Mouse (Mus musculus) frontal cortex, postnatal 14 days (tissue): ENCODE data around the gene Tns3.
"Not testable (repeated sequence)": the region's sequence is repeated elsewhere in the genome, so short reads cannot be mapped to it uniquely, and the experiment has no call there.

Experiments
- DNase-seq, 2 experiments: peaks; one replicate each; pipeline ENCODE4 v3.0.0; 2022; ENCODE audit warnings: low spot score in 2 of 2

The Tns3 gene

DNA sequence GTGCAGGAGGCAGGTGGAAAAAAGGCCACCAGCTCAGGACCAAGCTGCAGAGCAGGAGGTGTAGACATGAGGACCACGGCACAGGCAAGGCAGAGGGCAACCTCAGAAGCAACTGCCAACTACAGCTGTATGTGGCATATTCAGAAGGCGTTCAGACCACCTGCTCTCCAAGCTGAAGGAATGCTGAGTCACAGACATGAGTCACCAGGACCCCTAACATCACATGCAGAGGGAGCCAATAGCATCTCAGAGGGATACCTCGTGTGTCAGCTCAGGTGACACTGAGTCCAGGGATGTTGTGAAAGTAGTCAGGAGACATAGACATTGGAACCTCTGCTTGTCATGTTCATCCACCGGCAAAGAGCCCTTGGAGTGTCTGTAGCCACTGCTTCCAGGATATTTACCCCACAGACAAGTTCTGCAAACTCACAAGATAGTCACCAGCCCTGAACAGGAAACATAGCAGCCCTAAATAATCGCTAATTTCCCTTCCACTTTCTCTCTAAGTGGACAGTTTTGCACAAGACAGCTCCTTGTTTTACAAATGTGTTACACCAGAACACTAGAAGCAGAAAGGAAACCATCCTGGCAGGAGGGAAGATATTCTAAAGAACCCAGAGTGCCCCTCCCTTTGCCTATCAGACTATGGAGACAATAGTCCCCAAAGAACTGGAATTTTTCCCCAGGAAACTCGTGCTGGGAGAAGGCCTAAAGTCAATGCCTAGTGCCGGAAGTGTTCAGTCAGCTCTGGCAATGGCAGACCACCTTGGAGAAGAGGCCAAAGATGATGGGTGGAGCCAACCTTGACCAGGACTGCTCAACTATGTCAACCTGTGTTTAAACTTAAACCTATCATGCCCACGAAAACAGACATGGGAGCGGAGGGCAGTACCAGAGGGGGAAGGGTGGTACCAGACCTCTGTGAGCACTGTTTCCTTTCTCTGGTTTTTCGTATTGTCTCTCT, 88.8 kb downstream of the Tns3 start:
- DNase-seq: no peak

DNA sequence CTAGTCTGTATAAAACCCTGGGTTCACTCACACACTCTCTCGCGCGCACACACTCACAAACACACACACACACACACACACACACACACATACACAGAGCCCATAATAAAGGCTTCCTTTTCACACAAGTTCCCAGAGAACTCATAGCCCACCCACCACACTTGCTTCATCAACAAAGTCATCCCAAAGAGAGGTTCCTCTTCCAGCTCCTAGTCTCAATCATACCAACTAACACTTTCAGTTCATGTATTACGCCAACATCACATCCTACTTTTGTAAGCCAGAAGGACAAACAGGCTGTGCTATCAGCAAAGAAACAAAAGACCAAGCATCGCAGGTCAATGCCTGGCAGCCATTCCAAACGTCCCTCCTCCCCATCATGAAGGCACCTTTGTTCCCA, 89.8 kb downstream of the Tns3 start:
- no peak for DNase-seq

DNA sequence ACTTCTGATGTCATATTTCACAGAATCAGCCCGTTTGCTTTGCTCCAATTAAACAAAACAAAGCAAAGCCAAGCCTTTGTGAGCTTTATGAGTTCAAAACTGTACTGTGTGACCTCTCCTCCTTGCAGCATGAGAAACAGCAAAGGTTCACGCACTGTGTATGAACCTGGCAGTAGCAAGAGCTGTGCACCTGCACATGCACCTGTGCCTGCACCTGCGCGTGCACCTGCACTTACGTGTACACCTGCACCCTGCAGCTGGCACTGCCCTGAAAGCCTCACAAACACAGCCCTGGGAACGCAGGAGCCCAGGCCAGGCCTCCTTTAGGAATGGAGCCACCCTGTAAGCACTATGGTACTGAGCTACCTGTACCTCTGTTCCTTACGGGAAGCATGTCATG, 91.6 kb downstream of the Tns3 start:
- DNase-seq: no peak

DNA sequence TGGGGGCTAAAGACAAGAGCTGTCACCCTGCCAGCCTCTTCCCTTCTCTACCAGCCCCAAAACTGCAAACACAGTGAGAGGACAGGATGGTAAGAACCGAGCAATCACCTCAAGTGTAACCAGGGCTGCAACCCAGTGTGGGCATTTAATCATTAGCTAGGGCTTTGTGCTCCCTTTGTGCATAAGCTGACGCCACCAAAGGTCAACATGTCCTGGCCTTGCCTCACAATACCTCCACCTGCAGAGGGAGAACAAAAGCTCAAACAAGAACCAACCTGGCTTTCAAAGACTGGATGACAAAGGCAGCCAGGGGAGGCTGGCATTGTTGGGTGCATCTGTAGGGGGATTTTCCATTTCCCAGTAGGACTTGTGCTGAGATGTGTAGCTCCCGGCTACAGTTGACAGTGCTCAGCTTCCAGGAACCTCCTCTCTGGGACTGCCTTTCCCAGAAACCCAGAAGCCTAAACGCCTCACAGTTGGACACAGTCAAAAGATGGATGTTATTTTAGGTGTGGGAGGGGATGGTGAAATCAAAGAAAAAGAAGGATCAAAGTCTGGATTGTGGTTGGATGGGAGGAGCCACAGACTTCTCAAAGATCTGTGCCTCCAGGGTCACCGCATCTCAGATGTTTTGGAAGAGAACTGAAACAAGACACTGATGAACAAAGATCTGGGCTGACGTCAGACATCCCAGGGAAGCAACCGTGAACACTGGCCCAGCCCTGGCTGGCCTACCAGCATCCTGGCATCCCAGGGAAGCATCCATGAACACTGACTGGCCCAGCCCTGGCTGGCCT, 94.9 kb downstream of the Tns3 start:
- DNase-seq: no peak

DNA sequence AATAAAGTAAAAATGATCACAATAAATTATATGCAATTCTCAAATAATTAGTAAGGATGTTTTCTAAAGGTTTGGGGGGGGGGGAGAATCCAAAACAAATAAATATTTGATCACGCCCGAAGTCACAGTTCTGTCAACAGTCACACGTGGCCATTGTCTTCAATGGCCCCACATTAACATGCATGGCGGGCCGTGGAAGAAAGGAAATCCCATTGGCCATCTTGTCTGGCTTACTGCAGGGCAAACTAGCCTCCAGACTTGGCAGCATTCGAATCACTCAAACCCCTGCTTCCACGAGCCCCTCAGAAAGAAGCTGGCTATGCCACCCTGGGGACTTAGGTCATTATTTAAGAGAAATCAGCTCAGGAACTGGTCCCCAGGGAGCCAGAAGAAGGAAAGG, 95.5 kb downstream of the Tns3 start:
- no peak for DNase-seq

DNA sequence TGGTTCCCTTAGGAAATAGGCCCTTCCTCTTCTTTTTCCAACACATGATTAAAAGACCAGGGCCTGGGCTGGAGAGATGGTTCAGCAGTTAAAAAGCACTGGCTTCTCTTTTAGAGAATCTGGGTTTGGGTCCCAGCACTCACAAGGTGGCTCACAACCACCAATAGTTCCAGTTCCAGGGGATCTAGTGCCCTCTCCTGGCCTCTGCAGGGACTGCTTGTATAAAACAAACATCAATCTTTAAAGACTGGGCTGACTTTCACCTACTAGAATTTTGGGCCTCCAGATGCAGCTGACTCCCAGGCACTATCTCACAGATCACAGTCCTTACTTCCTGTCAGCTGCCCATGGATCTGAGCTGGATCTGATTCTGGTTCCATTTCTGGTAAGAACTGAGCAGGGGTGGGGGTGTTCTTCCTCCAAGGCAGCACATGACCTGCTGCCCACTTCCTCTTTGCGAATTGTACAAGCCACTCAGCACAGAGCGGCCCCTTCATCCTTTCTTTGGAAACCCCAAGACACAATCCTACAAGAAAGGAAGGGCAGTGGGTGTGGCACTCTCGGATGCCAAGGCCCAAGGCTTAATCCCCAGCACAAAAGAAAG, 98.0 kb downstream of the Tns3 start:
- DNase-seq: no peak

DNA sequence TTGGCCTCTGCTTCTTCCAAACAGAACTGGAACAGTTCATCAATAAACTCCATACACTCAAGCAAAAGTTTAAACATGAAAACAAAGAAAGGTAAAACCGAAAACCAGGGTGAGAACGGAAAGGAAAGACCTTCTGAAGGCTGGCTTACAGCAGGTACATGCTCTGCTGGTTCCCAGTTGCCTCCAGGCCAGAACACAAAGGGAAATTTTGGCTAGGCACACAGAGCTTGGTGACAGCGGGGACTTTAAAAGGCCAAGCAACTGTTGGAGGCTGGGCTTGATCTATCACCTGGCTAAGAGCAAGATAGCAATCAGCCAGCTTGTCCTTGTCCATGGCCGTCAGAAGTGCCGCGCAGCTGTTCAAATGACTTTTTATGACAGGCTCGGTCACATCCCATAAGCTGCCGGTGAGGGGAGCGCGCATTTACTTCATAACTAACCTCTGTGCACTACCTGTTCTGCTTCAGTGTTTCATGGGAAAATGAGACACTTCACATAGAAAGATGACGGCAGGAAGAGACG, 105.5 kb downstream of the Tns3 start:
- DNase-seq: no peak

DNA sequence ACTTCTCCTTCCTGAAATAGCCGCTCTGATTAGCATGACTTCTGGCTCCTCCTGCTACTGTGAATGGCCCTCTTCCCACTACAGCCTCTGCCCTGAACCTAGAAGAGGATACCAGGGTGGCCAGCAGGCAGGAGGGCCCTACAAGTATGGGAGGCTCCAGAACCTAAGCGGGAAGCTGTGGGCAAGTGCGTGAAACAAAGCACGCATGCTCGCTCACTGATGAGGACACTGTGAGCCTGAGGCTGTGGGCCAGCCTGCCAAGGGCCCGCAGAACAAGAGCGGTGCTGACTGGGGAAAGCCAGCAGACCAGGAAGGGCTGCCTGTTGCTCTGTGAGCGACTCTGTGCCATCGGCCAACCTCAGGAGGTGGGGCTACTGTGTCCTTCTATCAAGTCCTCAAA, 106.1 kb downstream of the Tns3 start:
- no peak for DNase-seq

DNA sequence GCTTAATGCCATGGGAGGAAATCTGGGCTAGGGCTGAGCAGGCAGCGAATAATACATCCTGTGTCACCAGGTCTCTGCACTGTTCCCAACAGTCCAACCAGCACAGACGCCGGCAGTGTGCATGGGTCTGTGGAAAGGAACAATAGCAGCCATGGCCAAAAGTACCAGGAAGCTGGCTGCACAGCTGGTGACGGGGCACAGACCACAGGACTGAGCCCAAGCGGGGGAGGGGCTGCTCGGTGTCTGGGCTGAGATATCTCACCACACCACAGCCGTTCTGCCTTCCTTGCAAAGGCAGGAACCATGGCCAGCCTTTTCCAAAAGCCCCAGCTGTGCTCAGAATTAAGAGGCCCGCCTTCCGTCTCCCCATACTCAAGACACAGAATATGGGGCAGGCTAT, 107.3 kb downstream of the Tns3 start:
- peak; percentile 17 to 28 for DNase-seq

DNA sequence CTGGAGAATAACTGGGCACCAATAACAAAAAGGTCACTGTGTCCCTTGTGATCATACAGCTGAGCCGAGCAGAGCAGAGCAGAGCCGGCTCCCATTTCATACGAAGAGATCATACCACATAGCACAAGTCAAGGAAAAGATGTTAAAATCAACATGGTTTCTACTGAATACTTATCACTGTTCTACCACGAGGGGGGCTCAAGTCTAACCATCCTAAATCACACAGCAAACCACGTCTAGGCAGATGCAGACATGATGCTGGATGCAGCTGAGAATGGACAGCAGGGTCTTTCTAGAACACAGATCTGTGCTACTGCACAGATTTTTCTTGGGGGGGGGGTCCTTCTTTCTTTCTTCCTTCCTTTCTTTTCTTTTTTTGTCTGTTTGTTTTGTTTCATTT, 112.6 kb downstream of the Tns3 start:
- no peak for DNase-seq

DNA sequence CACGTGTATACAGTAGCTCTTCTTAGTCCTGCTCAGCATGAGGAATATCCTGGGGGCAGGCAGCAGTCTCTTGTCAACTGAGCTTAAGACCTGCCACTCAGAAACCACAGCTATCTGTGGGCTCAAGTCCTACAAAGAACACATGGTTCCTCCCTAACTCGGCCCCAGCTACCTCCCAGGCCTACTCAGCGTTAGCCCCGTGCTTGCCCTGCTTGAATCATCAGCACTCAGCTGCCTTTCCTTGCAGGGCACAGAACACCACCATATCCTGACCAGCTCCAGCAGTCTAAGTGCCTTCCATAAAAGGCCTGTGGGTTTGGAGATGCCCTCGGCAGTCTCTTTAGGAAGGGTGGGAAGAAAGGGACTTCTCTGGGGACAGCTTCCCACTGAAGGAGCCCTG, 116.7 kb downstream of the Tns3 start:
- no peak for DNase-seq

DNA sequence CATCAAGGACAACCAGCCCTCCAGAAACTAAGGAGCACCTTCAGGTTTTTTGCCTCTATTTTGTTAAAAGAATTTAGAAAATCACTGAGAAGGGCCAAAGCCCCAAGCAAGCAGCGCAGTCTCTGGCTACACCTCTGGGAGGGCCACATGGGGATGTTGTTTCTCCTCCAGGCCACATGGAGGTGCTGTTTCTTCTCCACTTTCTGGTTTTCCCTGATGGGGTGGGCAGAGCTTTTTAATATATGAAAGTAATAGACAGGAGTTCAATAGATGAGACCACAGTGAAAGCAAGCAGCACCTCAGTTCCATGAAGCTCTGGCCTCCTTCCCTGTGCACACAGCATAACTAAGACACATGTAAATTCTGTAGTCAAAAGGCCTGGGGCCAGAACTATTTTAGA, 118.5 kb downstream of the Tns3 start:
- no peak for DNase-seq

DNA sequence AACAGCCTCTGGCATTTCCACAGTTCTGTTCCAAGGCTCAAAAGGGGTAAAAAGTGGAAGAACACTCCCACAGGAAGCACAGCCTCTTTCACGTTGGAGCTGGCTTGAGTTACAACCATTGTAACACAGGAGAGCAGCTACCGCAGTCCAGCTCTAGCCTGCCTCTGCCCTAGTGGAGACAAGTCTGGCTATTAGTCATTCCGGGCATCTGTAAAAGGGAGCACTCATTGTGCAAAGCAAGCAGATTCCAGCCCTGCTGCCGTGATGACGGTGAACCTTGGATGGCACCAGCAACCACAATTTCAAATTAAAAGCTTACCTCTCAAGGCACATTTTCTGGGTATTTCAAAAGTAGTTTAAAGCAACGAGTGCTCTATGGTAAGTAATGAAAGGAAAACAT, 120.0 kb downstream of the Tns3 start:
- DNase-seq: no peak

DNA sequence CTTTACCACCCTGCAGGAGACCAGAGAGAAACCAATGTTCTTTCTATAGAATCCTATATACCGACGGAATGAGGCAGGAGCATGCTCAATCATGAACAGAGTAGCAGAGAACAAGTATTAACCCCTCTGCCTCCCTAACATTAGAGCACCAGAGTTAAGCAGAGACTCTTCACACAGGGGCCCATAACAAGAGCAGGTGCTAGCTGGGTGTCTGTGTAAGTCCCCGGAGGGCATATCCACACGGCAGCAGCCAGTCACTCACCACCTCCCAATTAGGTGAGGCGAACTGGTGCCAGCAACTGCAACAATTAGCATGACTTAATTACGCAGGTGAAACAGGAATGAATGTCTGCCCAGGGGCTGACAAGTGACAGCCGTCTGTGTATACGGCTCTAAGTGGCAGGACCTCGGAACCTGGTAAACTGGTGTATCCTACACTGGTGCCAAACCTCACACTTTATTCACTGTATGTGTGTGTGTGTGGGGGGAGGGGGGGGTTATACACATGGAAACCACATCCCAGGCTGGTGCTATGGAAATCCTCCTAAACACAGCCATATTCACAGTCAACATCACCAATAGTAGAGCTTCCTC, 123.0 kb downstream of the Tns3 start:
- no peak for DNase-seq

DNA sequence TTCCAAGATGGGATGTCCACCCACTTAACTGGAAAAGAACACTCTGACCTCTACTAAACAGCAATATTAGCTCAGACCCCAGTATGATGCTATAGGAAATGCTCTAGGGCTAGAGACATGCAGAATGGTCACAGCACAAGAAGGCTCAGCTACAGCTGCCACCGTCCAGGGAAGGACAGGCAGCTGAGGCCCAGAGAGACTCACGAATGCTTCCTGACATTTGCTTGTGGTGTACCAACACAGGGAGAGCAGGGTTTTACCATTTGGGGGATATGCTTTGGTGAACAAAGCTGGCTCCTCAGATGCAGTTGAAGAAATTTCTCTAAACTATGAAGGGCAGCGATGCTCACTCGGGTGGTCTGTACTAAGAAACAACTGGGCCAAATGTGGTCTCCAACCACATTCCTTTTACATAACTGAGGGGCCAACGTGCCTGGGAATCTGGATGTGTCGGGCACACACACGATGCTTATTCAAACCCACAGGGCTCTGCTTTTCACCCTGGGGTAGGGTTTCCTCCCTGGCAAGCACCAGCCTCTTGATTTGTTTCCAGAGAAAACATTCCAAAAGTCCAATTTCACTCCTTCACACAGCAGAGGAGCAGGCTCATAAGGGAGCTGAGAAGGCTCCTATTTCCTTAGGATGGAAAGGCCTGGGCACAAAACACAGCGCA, 124.6 kb downstream of the Tns3 start:
- DNase-seq: no peak

DNA sequence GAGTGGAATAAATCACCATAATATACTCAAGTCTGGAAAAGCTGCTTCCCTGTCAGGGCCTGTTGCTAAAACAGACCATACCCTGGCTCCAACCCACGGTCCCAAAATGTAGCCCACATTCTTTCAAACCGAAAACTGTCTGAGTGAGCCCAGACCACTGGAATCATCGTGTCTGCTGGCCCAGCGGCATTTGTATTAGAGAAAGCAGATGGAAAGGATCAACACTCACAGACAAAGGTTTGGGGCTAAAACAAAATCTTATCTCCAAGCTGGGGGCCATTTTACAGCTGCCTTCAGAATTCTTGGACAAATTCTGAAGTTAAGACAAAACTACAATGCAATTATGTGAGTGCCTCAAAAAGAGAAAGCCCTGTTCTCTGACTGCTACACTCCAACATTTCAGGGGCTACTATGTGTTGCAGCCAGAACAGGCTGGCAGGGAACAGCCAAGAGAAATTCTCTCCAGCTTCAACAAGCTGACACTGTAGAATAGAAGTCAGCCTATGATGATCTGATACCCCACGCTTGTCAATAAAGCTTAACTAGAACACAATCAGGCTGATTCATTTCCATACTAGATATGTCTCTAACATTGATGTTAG, 127.2 kb downstream of the Tns3 start:
- DNase-seq: no peak

DNA sequence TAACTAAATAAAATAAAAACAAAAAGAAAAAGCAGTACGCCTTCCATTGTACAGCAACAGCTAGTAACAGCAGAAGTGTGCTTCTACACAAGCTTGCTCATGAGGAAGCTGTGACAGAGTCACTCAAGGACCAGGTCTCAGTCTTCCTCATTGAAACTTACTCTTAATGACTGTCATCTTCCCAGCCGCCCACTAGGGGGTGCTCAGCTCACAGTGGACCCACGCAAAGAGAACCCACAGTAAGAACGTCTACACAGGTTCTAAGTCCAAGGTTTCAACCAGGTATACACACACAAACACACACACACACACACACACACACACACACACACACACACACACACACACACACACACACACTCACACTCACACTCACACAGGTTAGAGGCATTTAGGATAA, 129.4 kb downstream of the Tns3 start:
- DNase-seq: peak; percentile 33 to 60

DNA sequence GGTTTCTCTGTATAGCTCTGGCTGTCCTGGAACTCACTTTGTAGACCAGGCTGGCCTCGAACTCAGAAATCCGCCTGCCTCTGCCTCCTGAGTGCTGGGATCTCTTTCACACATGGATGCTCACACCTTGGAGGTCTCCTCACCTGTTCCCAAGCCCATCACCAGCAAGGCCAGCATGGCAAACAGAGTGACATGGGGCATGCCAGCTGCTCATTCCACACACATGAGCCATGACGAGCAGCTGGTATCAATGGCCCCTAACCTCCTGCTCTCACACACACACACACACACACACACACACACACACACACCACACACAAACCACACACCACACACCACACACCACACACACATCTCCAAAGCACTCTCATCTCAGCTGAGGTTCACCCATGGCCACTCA, 131.6 kb downstream of the Tns3 start:
- DNase-seq: not testable (repeated sequence)

DNA sequence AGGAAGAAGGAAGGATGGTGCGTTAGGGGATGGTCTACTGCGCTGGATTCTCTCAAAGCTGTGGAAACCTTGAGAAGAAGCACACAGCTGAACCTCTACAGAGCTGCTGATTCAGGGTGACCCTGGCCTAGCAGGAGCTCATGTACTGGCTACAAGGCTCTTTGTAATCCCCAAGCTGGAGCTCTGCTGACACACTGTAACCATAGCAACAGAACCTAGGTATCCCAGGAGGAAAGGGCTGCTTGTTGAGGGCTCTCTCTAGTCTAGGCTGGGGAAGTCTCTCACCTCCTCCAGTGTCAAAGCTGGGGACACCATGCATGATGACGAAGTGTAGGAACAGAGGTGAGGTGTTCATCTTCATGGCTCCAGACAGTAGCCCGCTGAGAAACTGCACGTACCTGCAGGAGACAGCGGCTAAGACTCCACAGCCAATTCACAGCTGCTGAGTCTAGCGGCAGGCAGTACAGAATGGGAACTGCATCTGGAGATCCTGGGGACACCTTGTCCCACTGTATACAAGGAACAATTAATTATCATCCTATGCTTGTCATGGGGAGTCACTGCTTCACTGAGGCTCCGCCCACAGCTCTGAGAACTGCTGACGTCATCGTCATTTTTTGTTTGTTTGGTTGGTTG, 132.1 kb downstream of the Tns3 start:
- no peak for DNase-seq

DNA sequence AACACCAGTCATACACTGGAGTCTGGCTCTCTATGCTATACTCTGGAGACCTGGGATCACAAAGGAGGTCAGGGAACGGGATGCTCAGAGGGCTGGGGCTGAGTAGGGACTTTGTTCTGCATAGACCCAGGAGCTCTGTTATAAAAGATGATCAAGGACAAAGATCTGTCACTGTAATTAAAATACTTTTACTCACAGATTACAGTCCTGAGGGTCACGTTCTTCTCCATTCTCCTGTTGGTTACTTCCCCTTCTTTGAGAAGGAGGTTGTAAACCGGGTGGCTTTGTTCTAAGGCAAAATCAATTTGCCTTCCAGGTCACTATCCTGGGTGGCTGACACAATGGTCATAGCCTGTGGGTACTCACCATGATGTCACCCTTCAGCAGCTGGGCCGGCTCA, 133.8 kb downstream of the Tns3 start:
- no peak for DNase-seq
